Mouse (Mus musculus) heart, adult 8-10 months (tissue): ENCODE data around the gene Rps6ka2. TPM values are rescaled to one million over a fixed set of nuclear protein-coding genes. Genes with fewer than 3 reads are reported as not detected.
"Not testable (repeated sequence)": the region's sequence is repeated elsewhere in the genome, so short reads cannot be mapped to it uniquely, and the experiment has no call there.

ENCODE experiments used
- DNase-seq: peaks from one replicate; pipeline ENCODE4 v3.0.0; 2022; ENCODE audit warnings: low spot score
- total RNA-seq, 4 experiments: library from RNA; stranded (reverse); gene quantifications; 2 replicates each; pipeline ENCODE4 v1.2.4; 2022

Rps6ka2 gene
- total RNA-seq, 4 experiments from 2014 or later = 44.5 to 56.3 (median 52.4) TPM

DNA sequence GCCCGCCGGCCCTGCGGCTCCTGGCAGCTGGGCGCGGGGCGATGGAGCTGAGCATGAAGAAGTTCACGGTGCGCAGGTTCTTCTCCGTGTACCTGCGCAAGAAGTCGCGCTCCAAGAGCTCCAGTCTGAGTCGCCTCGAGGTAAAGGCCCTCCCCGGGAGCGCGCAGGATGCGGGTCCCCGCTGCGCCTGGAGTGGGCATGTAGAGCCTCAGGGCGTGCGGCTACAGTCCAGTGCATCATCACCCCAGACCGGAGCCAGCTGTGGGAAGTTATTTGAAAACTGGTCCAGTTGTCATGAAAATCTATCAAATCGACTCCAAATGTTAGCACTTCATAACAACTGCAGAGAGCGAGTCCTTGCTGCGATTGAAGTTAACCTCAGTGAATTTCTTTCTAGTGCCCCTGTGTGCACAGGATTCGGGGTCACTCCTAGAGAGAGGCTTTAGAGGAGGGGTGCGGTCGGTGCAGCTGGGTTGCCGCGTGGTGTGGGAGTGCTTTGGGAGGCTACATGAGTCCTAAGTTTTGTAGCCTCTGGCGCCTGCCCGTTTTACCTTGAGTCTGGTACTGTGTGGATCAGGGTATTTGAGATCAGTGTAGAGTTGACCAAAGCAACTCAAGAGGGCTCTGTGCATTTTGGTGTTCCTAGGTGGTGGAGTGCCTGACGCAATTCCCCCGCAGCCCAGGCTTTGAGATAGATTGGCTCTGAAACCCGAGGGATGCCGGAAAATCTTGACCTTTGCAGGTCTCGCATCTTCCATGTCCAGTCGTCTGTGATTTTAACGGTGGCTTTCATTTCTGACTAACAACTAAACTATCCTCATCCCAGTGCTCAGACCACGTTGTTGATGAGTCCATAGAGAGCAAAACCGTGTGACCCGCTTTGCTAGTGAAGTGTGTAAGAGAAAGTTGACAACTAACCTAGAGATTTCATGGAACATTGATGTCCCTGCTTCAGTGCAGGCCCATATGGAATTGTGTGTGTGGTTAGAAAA lies 685 bp downstream of the Rps6ka2 start:
- DNase-seq = no peak

DNA sequence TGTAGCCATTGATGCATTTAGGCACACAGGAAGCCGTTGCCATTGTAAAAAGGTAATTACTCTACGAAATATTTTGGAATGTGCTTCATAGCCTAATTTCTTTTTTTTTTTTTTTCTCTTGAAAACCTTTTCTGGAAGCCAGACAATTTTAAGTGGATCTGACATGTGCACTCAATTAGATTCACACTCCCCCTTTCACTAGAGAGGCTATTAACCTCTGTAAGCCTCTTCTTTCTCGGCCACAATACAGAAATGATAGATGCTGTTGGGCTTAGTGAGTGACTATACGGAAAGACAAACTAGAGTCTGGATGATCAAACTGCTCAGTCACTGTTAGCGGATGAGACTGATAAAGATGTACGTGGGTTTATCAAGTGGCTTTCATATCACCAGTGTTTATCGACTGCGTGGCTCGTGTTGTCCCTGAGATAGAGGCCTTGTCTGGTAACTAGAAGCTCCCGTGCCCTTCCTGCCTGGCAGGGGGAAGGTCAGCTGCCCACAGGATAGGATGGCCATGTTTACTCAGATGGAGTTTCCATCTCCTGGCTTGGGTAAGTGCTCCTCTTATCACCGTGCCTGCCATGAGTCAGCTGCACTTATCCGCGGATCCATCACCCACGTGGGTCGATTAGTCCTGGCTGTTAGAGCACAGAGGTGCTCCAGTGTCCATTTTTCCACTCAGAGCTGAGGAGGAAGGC lies 3.6 kb downstream of the Rps6ka2 start:
- DNase-seq = no peak

DNA sequence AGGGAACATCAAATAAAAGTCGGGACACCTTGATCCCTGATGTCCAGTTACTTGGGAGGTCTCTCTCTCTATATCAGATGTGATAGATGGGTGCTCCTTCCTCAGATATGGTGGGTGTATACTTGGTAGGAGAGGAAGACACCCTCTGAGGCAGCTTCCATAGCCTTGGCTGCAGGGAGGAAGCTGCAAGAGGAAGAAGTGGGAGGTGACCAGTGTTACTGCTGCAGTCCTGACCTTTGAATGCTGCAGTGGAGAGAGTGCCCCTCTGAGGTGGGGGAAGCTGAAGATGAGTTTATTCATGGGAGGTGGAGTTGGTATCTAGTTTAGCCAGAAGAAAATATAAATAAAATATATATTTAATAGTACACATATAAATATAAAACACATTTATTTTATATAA lies 5.4 kb downstream of the Rps6ka2 start:
- DNase-seq = no peak

DNA sequence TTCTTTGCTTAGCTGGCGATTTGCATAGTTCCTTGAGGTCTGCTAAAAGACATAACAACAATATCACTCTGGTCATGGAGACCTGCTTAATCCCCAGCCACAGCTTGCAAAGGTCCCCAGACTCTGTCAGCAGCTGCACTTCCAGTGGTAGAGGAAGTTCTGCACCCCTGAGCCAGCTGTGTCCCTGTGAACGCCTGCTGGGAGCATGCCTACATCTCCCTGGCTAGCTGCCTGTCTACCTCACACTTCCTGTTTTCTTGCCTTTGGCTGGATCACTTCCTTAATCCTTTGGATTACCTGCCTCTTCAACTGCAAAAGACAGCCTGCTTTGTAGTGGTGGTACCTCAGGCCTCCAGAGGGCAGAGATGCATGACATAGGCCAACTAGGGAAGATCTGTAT lies 6.5 kb downstream of the Rps6ka2 start:
- peak; percentile 66 for DNase-seq

DNA sequence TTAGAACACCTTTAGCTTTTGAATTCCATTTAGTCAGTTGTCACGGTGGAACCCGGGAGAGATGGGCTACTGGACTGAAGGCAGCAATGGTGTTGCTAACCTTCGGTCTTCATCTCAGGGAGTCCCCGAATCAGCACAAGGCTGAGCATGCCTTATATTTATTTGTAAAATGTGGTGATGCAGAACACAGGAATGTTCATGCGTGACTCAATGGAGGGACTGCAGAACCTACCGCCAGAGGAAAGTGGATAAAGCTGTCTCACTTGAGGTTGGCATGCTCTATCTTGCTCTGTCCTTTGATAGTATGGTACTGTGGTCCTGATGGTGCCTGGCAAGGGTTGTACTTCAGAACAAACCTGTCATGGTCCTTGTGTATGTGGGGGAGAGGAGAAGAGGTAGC lies 8.3 kb downstream of the Rps6ka2 start:
- no peak for DNase-seq

DNA sequence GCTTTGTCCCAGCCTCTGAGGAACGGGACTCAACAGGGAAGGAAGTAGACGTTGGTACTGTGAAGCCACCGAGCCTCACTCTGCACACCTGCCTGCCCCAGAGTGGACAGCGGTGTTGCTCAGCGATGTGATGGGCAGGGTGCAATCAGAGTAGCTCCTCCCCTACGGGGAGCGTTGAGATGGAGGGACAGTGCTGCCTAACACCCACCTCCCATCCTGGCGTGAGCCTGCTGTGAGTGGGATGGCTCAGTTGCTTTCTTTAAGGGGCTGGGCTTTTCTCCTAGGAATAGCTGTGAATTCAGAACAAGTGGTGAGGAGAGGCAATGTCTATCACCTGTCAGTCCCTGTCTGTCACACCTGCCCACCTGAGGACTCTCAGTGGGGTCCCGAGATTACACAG lies 12.3 kb downstream of the Rps6ka2 start:
- DNase-seq = no peak

DNA sequence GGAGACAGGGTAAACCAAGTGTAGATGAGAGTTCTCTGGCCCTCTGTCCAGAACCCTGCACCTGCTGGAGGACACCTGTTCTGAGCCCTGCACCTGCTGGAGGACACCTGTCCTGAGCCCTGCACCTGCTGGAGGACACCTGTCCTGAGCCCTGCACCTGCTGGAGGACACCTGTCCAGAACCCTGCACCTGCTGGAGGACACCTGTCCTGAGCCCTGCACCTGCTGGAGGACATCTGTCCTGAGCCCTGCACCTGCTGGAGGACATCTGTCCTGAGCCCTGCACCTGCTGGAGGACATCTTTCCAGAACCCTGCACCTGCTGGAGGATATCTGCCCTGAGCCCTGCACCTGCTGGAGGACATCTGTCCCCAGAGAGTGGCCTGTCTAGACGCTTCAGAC lies 17.1 kb downstream of the Rps6ka2 start:
- DNase-seq = not testable (repeated sequence)

DNA sequence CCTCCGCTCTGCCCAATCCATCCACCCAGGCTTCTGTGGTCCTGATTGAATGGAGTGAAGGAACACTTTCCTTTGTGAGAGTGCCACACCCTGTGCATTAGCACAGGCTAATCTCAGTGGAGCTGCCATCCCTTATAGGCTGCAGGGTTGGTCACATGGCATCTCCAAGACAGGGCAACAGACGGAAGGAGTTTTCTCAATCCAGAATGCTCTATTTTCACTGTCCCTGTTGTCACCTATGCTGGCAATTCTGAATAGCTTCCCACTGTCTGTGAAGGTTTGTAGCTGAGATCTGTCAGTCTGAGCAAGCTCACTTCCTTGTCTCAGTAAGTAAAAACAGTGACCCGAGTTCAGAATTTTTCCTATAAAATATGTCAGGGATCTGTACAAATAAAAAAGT lies 19.5 kb downstream of the Rps6ka2 start:
- no peak for DNase-seq

DNA sequence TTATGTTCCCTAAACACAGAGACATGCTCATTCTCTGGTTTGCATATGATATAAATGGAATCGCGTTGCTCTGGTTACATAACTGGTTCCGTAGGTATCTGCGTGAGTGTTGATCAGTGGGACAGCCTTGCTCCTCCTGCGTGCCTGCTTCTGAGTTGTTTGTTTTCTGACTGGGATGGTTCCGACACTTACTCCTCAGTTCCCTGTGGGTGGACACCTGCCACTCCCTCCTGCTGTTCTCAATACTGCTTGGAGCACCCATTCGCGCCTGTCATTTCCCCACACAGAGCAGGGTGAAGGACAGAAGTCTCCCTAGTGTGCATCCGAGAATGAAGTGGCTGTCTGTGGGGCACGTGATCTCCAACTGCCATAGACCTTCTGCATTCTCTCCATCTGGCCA lies 20.1 kb downstream of the Rps6ka2 start:
- DNase-seq = no peak

DNA sequence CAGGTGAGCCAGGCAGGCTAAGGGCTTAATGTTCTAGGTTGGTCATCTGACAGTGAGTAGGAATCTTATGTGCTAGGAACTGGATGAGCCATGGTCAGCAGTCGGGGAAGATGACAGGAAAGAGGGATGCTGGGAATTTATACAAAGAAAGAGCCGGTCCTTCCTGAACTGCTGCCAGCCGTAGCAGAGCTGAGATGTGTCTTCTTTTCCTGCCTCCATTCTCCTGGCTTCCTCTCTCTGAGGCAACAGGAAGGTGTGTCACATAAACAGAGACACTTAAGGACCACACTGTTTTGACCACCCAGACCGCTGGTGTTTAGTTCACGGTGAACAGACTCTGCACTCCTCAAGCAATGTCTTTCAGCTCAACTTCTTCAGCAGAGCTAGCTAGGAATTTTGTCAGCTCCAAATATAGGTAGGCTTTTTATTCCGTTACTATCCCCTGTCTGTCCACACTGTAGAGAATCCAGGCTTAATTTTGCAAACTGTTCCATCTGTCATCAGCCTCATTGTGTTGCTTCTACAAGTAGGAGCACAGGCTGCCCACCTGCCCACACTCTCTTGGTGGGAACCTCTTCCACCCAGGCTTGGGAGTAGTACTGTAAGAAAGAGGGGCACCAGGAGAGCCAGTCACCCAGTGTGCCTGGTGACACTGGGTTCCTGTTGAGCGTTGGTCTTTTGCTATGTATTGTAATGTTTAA lies 24.4 kb downstream of the Rps6ka2 start:
- no peak for DNase-seq

DNA sequence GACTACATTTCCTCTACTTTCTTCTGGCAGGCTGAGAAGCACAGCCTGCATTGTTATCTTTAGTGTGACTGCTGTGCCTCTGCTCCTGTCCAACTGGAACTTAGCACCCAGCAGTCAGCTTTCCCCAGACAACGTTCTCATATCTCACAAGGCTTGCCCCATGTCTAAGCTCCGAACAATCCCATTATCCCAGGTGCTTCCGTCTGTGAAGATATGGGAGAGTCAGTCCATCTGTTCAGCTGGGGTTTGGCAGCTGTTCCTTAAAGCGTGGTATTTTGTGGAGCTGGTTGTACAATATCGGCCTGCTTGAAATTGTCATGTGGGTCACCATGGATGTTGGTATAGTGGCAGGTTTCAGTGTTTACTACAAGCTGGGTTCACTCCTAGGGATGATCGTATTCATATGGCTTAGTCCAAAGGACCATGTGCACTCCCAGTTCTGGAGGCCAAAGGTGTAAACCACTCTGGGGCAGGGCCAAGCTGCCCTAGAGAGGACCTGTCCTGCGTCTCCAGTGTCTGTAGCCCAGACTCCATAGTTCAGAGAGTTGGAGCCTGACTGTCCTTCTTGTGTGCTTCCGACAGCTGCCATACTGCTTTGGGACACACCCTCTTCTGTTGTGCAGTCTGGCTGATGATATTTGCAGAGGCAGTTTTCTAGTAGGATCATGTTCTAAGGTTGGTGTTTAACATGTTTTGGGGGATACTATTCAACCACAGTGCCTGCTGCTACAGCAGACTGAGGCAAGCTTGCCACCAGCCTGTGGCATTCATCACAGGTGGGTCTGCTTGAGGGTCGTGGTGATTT lies 27.4 kb downstream of the Rps6ka2 start:
- DNase-seq = no peak

DNA sequence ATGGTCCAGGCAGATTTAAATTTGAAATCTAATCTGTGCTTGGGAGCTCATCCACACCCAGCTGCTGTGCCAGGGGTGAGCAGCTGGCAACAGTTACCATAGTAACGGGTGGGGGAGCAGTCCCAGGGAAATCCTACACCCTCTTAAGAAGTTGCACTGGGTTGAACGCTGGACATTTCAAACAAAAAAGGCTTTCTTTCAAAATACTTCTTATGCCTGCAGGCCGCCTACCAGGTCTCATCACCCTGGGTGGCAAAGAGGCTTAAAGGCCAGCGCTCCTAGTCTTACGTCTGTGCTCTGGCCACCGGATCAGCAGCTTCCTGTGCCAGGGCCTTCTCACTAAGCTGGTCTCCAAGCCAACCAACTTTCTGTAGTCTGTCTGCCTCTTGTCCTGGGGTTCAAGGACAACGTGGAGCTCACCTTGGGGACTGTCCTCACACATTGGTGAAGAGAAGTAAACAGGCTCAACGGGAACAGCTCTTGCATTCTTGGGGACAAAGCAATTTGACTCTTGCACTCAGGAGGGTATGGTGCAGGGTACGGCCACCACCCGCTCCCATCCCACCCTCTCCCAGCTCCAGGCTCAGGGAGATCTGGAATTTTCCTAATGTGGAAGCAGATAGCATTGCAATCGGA lies 35.0 kb downstream of the Rps6ka2 start:
- no peak for DNase-seq

DNA sequence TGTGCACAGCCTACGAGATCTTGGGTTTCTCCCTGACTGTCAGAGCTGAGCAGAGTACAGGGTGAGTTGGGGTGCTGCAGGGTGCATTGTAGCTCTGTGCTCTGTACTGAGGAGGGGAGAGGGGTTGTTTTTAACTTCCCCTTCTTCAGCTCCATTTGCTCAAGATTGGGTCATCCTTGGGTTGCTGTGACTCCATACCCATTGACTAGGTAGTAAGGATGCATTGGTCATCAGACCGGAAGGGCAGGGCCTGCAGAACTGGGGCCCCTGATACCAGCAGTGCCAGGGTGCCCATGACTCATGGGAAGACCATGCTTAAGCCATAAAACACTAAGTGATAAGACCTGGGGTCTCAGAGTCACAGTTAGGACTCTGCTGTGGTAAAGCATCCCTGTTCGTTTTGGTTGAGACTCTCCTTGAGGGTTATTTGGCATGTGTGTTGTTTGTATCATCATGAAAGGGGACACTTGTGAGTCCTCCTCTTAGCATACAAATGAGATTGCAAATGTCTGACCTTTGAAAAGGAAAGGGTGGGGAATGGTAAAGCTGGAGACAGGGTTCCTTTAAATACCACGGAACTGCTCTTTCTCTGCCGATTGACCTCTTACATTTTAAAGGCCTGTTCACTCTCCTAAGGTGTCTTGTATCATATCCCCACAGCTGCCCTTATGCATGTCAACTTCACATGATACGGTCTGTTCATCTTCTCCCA lies 36.7 kb downstream of the Rps6ka2 start:
- DNase-seq = no peak

DNA sequence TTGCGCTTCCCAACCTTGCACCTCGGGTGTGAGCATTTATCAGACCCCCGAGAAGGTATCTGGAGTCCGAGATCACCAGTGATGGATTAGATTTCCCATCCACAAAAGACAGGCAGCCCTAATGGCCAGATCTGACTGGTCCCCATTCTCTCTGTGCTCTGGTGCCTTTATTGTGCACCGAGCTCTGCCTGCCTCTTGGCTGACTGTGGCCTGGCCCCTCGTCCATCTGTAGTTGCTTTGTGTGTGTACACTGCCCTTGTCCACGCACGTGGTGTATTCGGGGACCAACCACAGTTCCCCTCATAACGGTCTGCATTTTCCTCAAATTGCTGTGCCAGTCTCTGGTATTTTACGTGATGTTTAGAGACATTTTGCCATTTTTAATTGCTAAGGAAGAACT lies 40.7 kb downstream of the Rps6ka2 start:
- no peak for DNase-seq

DNA sequence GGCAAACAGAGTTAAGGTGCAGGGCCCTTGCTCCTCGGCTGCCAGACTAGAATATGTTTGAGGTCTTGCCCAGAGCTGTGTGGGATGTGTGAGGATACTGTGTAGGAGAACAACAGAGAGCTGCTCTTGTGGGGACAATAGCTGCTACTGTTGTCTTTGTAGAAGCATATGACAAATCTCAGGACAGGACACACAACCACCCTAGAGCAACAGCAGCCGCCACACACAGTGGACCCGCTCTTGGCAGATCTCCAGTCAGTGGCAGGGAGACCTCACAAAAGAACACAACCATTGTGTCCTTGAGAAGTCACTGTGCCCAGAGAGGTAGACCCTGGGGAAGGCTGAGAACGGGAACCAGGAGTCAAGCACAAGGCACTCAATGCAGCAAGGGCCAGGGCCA lies 42.0 kb downstream of the Rps6ka2 start:
- DNase-seq = no peak

DNA sequence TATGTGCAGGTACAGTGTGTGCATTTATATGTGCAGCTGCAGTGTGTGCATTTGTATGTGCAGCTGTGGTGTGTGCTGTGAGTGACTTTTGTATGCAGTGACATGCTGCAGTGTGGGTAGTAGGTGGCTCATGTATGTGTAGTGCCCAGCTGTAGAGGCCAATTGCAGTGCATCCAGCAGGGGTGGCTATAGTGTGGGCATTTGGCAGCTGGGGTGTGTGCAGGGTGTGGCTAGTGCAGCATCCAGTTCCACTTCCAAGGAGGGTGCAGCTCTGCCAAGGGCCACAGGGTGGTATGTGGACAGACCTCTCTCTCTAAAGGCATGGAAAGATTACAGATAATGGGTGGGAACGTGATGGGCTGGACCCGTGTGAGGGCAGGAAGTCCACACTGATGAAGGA lies 43.3 kb downstream of the Rps6ka2 start:
- no peak for DNase-seq

DNA sequence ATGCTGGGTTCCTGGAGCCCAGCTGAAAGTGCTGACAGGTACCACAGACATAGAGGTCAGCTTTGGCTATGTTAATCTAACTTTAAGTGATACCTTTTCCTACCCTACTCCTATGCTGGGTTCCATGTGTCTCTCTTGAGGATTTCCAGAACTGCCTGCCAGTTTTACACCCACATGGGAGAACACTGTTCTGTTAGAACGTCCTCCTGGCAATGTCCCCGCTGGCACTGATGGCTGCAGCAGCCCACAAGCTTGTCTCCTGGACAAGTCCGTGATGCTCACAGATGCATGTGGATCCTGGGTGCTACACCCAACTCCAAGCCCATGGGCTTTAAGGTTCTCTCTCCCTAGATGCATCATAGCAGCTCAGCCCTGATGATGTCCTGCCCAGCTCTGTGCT lies 44.1 kb downstream of the Rps6ka2 start:
- no peak for DNase-seq

DNA sequence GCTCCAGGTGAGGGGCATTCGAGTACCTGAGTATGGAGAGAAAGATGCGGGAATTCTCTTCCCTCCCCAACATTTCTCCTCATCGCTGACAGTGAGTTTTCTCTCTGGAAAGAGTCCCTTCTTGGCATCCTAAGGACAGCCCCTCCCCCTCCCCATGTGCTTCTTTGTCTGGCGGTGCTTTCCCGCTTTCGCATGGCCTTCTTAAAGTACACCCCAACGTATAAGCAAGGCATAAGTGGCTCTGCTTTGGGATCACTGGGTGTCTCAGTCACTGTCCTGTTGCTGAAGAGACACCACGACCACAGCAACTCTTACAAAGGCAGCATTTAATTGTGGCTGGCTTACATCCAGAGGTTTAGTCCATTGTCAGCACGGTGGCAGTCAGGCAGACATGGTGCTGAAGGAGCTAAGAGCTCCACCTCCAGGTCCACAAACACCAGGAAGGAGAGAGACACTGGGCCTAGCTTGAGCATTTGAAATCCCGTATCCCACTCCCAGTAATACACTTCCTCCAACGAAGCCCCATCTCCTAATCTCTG lies 47.9 kb downstream of the Rps6ka2 start:
- no peak for DNase-seq

DNA sequence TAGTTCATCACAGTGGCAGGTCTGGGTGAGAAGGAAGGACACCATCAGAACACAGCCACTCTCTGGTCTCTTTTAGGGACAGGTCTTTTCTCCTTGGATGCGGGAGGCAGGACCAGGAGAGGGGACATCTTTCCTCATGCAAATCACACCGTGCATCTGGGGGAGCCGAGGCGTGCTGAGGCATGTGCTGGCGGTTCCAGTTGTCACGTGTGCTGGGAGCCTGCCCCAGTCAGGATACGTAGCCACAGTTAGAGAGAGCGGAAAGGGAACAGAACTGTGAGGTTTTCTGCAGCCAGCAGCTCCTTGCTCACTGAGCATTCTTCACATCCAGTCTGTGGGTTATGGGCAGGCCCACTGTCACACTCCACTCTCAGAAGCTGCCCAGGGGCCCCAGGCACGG lies 48.5 kb downstream of the Rps6ka2 start:
- no peak for DNase-seq
